Comparison of ENCODE assay signal across 9 mouse cellular contexts in the genomic region with DNA sequence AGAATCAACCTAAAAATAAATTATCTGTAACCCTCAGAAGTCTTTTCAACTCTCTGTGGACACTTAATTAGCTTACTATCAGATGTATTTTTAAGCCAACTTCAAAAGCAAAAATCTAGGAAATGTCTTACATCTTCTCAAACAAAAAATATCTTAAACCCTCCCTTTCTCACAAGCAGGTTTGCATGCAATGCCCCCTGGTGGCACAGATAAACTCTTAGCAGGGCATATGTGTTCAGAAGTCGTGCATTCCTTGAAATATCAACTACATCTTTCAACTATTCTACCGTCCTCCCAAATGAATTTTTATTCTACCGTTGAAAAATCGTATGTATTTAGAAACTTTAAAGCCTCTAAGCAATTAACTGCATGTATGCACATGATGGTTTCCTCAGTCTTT. TPM values are rescaled to one million over a fixed set of nuclear protein-coding genes. Genes with fewer than 3 reads are reported as not detected.
DNase-seq lines count a peak whose midpoint lies in the region; ATAC-seq and TF ChIP-seq lines count a peak whose summit lies in the region.
"Had no signal": no experiment of that assay in that cellular context is flagged by ENCODE, and none has a peak within 500 bp of the region (broad histone marks: within the 10 kb centered on the region; RNA-seq: fewer than 3 reads in every experiment).

No protein-coding gene starts in this region.

- no peak overlapping the region for H3K4me3 ChIP-seq in kidney, adult 2 months (ENCODE audit: insufficient read depth, low read depth, low read length)
- no peak overlapping the region for H3K4me3 ChIP-seq in kidney, embryonic 16.5 days (ENCODE audit: low read length)
- H3K4me3 ChIP-seq in limb, embryonic 14.5 days (replicated peaks; ENCODE audit: low read length): no peak overlapping the region
- H3K4me3 ChIP-seq in stomach, postnatal 0 days (ENCODE audit: low read depth, low read length): no peak overlapping the region
- H3K4me3 ChIP-seq: embryonic facial prominence, embryonic 13.5 days had no signal

- no peaks in the 10 kb centered on the region for H3K36me3 ChIP-seq in kidney, adult 2 months (ENCODE audit: control insufficient read depth, insufficient read depth, low read length)
- no peaks in the 10 kb centered on the region for H3K36me3 ChIP-seq in kidney, embryonic 16.5 days (ENCODE audit: insufficient read depth, low read length)
- H3K36me3 ChIP-seq in limb, embryonic 14.5 days (ENCODE audit: control insufficient read depth, insufficient read depth, low read length): no peaks in the 10 kb centered on the region; the same call in 1 of the 2 replicates
- H3K36me3 ChIP-seq in stomach, postnatal 0 days (ENCODE audit: control insufficient read depth, insufficient read depth, low read length): no peaks in the 10 kb centered on the region
- H3K36me3 ChIP-seq: embryonic facial prominence, embryonic 13.5 days had no signal

- intact Hi-C loops in heart, postnatal 36 days (cut with DNase I): loop anchor here (1.0 kb wide), 1 partner anchor 344 kb away; no protein-coding TSS in a partner anchor

- no peaks in the 10 kb centered on the region for H3K9me3 ChIP-seq in kidney, embryonic 16.5 days (ENCODE audit: low read length)
- no peaks in the 10 kb centered on the region for H3K9me3 ChIP-seq in limb, embryonic 14.5 days (ENCODE audit: control insufficient read depth, low read length)
- H3K9me3 ChIP-seq in stomach, postnatal 0 days (ENCODE audit: control insufficient read depth, low read length): no peaks in the 10 kb centered on the region
- H3K9me3 ChIP-seq: embryonic facial prominence, embryonic 13.5 days had no signal

- peaks cover 11% of the 10 kb centered on the region; the same call in 1 of the 2 replicates for H3K4me1 ChIP-seq in kidney, adult 2 months (ENCODE audit: control insufficient read depth, insufficient read depth, low read length)
- peaks cover 19% of the 10 kb centered on the region for H3K4me1 ChIP-seq in kidney, embryonic 16.5 days (ENCODE audit: insufficient read depth, low read length)
- H3K4me1 ChIP-seq in limb, embryonic 14.5 days (ENCODE audit: control insufficient read depth, insufficient read depth, low read length): peaks cover 3% of the 10 kb centered on the region; the same call in 1 of the 2 replicates
- H3K4me1 ChIP-seq in stomach, postnatal 0 days (replicated peaks; ENCODE audit: control insufficient read depth, insufficient read depth): no peaks in the 10 kb centered on the region
- H3K4me1 ChIP-seq: embryonic facial prominence, embryonic 13.5 days had no signal

- no peaks in the 10 kb centered on the region for H3K27me3 ChIP-seq in kidney, adult 2 months (replicated peaks; ENCODE audit: control insufficient read depth, insufficient read depth, low read length)
- H3K27me3 ChIP-seq in kidney, embryonic 16.5 days (ENCODE audit: insufficient read depth, low read length): no peaks in the 10 kb centered on the region
- H3K27me3 ChIP-seq in limb, embryonic 14.5 days (ENCODE audit: control insufficient read depth, insufficient read depth, low read length): no peaks in the 10 kb centered on the region
- H3K27me3 ChIP-seq in stomach, postnatal 0 days (ENCODE audit: control insufficient read depth, insufficient read depth, low read length): no peaks in the 10 kb centered on the region
- H3K27me3 ChIP-seq: embryonic facial prominence, embryonic 13.5 days had no signal

- H3K27ac ChIP-seq in kidney, adult 2 months (ENCODE audit: insufficient read depth, low read depth, low read length): no peak overlapping the region; the same call in 1 of the 2 replicates
- H3K27ac ChIP-seq in kidney, embryonic 16.5 days (ENCODE audit: low read length): no peak overlapping the region
- H3K27ac ChIP-seq in limb, embryonic 14.5 days (replicated peaks; ENCODE audit: low read depth, low read length): no peak overlapping the region
- no peak overlapping the region for H3K27ac ChIP-seq in stomach, postnatal 0 days (replicated peaks)
- H3K27ac ChIP-seq: embryonic facial prominence, embryonic 13.5 days had no signal

- ATAC-seq in kidney, embryonic 16.5 days (ENCODE audit: low FRiP score, low TSS enrichment): no peak
- no peak for ATAC-seq in limb, embryonic 14.5 days (ENCODE audit: low FRiP score, low read depth)
- no peak for ATAC-seq in stomach, postnatal 0 days (ENCODE audit: low FRiP score, low TSS enrichment)

- TF ChIP-seq CTCF in kidney, adult 2 months (conservative IDR thresholded peaks at IDR 0.05; ENCODE audit: insufficient read depth, insufficient read length, low read depth, low read length): peak; percentile 35
- TF ChIP-seq CTCF in stomach, postnatal 0 days (IDR thresholded peaks at IDR 0.05; ENCODE audit: low read depth): peak; percentile 86

- no peak overlapping the region for H3K9ac ChIP-seq in kidney, embryonic 16.5 days (replicated peaks; ENCODE audit: low read length)
- H3K9ac ChIP-seq in limb, embryonic 14.5 days (ENCODE audit: low read depth, low read length, severe bottlenecking): no peak overlapping the region
- H3K9ac ChIP-seq in stomach, postnatal 0 days (ENCODE audit: low read length): no peak overlapping the region
- H3K9ac ChIP-seq: embryonic facial prominence, embryonic 13.5 days had no signal

- peak; percentile 63 for DNase-seq in kidney, adult 2 months
- DNase-seq in ES-CJ7 (ENCODE audit: low read depth, low spot score): peak; percentile 25
- peak; percentile 76 for DNase-seq in adipocyte (ENCODE audit: low spot score)
- peak; percentile 25 to 38 for DNase-seq in heart, postnatal 36 days
- DNase-seq in limb, embryonic 14.5 days (ENCODE audit: low spot score): peak; percentile 66
- DNase-seq in stomach, postnatal 0 days (ENCODE audit: low spot score): peak; percentile 52
- no peak for DNase-seq in yolk sac, embryonic 10.5 days (ENCODE audit: low spot score)

- no peak for TF ChIP-seq POLR2A in kidney, adult 2 months (IDR thresholded peaks at IDR 0.05; ENCODE audit: low read depth, low read length)
- no peak for TF ChIP-seq POLR2A in limb, embryonic 14.5 days (IDR thresholded peaks at IDR 0.05; ENCODE audit: borderline replicate concordance, extremely low read depth, insufficient read depth, insufficient read length)

- no peak overlapping the region for H3K4me2 ChIP-seq in kidney, embryonic 16.5 days (replicated peaks; ENCODE audit: low read depth, low read length)
- no peak overlapping the region for H3K4me2 ChIP-seq in limb, embryonic 14.5 days (replicated peaks; ENCODE audit: low read depth, low read length, severe bottlenecking)
- no peak overlapping the region for H3K4me2 ChIP-seq in stomach, postnatal 0 days (replicated peaks; ENCODE audit: low read depth)
- H3K4me2 ChIP-seq: embryonic facial prominence, embryonic 13.5 days had no signal

- TF ChIP-seq EP300 in stomach, postnatal 0 days (optimal IDR thresholded peaks at IDR 0.05): no peak

- 13% methylated on average over 4 of the region's 4 CpGs for WGBS in kidney, adult 2 months
- 18% methylated on average over 4 of the region's 4 CpGs for WGBS in kidney, embryonic 16.5 days
- WGBS in limb, embryonic 14.5 days: 17% methylated on average over 4 of the region's 4 CpGs
- 27% methylated on average over 4 of the region's 4 CpGs for WGBS in stomach, postnatal 0 days

RNA-seq across cellular contexts. Expression of a gene that starts 39.1 kb away (rescaled TPM):
- 254 and 334 TPM in 2 replicates for polyA plus RNA-seq in kidney, adult 2 months (2012; rRNA removed)
- polyA plus RNA-seq in kidney, embryonic 16.5 days (2015; fragmentation: Nextera tagmentation; extraction: Ambion mirVana): 164 and 171 TPM in 2 replicates
- total RNA-seq in heart, postnatal 36 days (2021): 100 to 1,000 TPM; 243 to 261 TPM
- polyA plus RNA-seq in limb, embryonic 14.5 days (2012; rRNA removed): 47.6 and 49.2 TPM in 2 replicates
- 55.5 and 56.0 TPM in 2 replicates for polyA plus RNA-seq in limb, embryonic 14.5 days (2014; fragmentation: Nextera tagmentation; extraction: Ambion mirVana)
- 102 and 107 TPM in 2 replicates for polyA plus RNA-seq in stomach, postnatal 0 days (2015; fragmentation: Nextera tagmentation; extraction: Ambion mirVana)
